Mouse (Mus musculus) heart, embryonic 14.5 days (tissue): ENCODE results near the gene Bhlhe41. TPM values are rescaled to one million over a fixed set of nuclear protein-coding genes. Genes with fewer than 3 reads are reported as not detected.

Experiments used
- ATAC-seq: fragments of 200-750 bp; cut with Nextera tagmentation; 2 replicates; pipeline ENCODE4 v1.8.0; 2017; ENCODE audit warnings: low read depth, moderate TSS enrichment; ENCODE audit not compliant: insufficient number of reproducible peaks, insufficient read depth, low FRiP score
- H3K27ac ChIP-seq, 2 experiments: fragments of 200-500 bp in 1 of 2; fragments of 300-500 bp in 1 of 2; sonication (generic) in 1 of 2; replicated peaks in 1 of 2; 2 replicates each; pipeline ENCODE4 v1.5.1; 2012 to 2014; ENCODE audit warnings: low read depth in 2 of 2, low read length in 2 of 2, control low read depth in 1 of 2, mild to moderate bottlenecking in 1 of 2, mixed read lengths in 1 of 2; ENCODE audit not compliant: control insufficient read depth in 1 of 2, insufficient read depth in 1 of 2
- H3K27me3 ChIP-seq: fragments of 300-500 bp; sonication (generic); 2 replicates; pipeline ENCODE4 v1.6.1; 2014; ENCODE audit warnings: mild to moderate bottlenecking, low read length, control low read depth; ENCODE audit not compliant: control insufficient read depth, insufficient read depth
- H3K36me3 ChIP-seq: fragments of 300-500 bp; sonication (generic); 2 replicates; pipeline ENCODE4 v1.6.1; 2014; ENCODE audit warnings: mild to moderate bottlenecking, control low read depth, low read length, mixed read lengths; ENCODE audit not compliant: control insufficient read depth, insufficient read depth
- H3K4me1 ChIP-seq, 2 experiments: fragments of 200-500 bp in 1 of 2; fragments of 300-500 bp in 1 of 2; sonication (generic) in 1 of 2; 2 replicates each; pipeline ENCODE4 v1.6.1; 2012 to 2014; ENCODE audit warnings: low read length in 2 of 2, control low read depth in 1 of 2, mixed read lengths in 1 of 2; ENCODE audit not compliant: control insufficient read depth in 2 of 2, insufficient read depth in 2 of 2
- H3K4me2 ChIP-seq: fragments of 300-500 bp; sonication (generic); 2 replicates; pipeline ENCODE4 v1.6.1; 2014; ENCODE audit warnings: mild to moderate bottlenecking, low read length
- H3K4me3 ChIP-seq, 2 experiments: fragments of 200-500 bp in 1 of 2; fragments of 300-500 bp in 1 of 2; sonication (generic) in 1 of 2; 2 replicates each; pipeline ENCODE4 v1.5.1; 2012 to 2014; ENCODE audit warnings: low read length in 2 of 2, mild to moderate bottlenecking in 2 of 2, control low read depth in 1 of 2, low read depth in 1 of 2, moderate library complexity in 1 of 2; ENCODE audit not compliant: control insufficient read depth in 1 of 2, insufficient read depth in 1 of 2
- H3K9ac ChIP-seq: fragments of 300-500 bp; sonication (generic); 2 replicates; pipeline ENCODE4 v1.6.1; 2014; ENCODE audit warnings: mild to moderate bottlenecking, low read length
- H3K9me3 ChIP-seq: fragments of 300-500 bp; sonication (generic); 2 replicates; pipeline ENCODE4 v1.6.1; 2016; ENCODE audit warnings: low read length, control low read depth; ENCODE audit not compliant: control insufficient read depth
- WGBS: fragments of 180-500 bp; shearing (Covaris S2); extraction: QIAGEN DNeasy Blood & Tissue Kit; methylation state at CpG from one replicate; pipeline ENCODE4 v1.1.7; 2014; 5-methylcytosine and 5-hydroxymethylcytosine counted together
- polyA plus RNA-seq: library from polyadenylated mRNA; unstranded; fragments of >200 nt; fragmentation: Nextera tagmentation; extraction: Ambion mirVana; gene quantifications from 2 replicates; pipeline ENCODE4 v1.2.1, GENCODE M21; 2014

Gene Bhlhe41
- polyA plus RNA-seq, 1 experiment from 2014 or later, result 8.6 TPM

DNA sequence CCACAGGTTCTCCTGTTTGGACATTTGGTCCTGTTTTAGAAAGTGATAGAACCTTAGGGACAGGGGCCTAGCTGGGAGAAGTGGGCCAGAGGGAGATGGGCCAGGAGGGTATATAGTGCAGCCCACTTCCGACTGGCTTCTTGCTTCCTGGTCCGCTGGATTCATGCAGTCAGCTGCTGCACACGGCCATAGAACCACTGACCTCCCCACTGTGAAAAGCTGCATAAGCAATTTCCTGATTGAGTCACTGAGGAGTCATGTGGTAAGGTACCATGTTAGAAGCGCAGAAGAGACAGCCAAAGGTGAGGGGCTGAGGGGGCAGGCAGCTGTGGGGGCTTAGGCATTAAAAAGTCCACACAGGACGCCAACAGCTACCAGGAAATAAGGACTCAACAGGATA lies 43.1 kb downstream of the Bhlhe41 start:
- Histone ChIP-seq H3K27ac (no peak overlapping the region), H3K36me3 (peaks cover 52% of the 10 kb centered on the region), H3K4me3 (no peak overlapping the region), H3K9ac (no peak overlapping the region), H3K4me2 (no peak overlapping the region), H3K9me3 (peaks cover 6% of the 10 kb centered on the region; the same call in 1 of the 2 replicates), H3K27me3 (no peaks in the 10 kb centered on the region), H3K4me1 (peaks cover 2 to 7% of the 10 kb centered on the region in 2 experiments; a peak in 2 of 4 replicates)
- no peak for ATAC-seq
- 69% methylated on average over 5 of the region's 5 CpGs for WGBS

DNA sequence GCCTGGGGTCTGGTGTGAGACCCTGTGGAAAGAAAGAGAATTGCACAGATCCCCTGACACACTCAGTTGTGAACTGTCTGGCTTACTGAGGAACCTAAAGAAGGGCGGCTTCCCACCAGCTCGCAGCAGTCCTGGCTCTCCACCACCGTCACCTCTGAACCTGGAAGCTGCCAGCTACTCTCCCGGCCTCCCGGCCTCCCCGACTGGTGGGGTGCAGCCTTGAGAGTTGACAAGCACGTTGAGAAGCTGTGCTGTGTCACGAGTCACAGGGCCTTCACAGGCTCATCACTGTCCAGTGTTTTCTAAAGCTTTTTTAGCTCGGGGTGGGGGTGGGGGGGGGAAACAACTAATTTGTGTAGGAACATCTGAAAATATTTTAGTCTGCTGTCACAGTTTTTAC lies 46.2 kb downstream of the Bhlhe41 start:
- Histone ChIP-seq H3K4me1 (peaks cover 7 to 13% of the 10 kb centered on the region in 2 experiments; a peak in 2 of 4 replicates), H3K27ac (no peak overlapping the region), H3K36me3 (peaks cover 63% of the 10 kb centered on the region), H3K4me2 (no peak overlapping the region), H3K4me3 (no peak overlapping the region), H3K27me3 (no peaks in the 10 kb centered on the region), H3K9me3 (no peaks in the 10 kb centered on the region), H3K9ac (no peak overlapping the region)
- no peak for ATAC-seq
- whole genome bisulfite sequencing, result 62% methylated on average over 9 of the region's 9 CpGs

DNA sequence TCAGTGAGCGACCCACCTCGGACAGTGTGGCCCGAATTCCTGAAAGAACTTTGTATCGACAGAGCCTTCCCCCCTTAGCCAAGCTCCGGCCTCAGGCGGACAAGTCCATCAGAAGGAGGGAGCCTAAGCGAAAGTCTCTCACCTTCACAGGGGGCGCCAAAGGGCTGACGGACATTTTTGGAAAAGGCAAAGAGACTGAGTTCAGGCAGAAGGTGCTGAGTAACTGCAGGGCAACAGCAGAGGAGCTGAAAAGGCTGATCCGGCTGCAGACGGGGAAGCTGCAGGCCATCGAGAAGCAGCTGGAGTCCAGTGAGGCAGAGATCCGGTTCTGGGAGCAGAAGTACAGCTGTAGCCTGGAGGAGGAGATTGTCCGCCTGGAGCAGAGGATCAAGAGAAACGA lies 50.2 kb downstream of the Bhlhe41 start:
- Histone ChIP-seq H3K36me3 (peaks cover 79% of the 10 kb centered on the region), H3K9ac (peak overlapping the region; percentile 1; the same call in 1 of the 2 replicates), H3K4me2 (no peak overlapping the region), H3K27ac (no peak overlapping the region), H3K4me1 (peaks cover 7% of the 10 kb centered on the region in 2 experiments; a peak in 3 of 4 replicates), H3K4me3 (no peak overlapping the region), H3K9me3 (no peaks in the 10 kb centered on the region), H3K27me3 (no peaks in the 10 kb centered on the region)
- WGBS, result 28% methylated on average over 15 of the region's 15 CpGs
- no peak for ATAC-seq

DNA sequence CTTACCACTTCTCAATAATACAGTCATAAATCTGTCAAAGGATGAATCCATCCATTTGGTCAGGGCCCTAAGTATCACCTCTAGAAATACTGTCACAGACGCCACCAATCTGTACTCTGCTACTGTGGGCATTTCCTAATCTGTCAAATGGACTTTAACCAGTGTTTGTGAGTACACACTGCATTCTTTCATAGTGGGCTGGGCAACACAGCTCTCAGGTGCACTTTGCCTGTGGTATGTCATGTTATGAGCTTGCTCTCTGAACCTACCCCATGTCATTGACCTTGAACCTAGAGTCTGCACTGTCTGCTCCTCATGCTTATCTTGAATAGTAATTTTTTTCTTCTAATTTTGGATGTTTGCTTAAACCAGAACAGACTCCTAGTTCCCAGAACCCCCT lies 54.2 kb downstream of the Bhlhe41 start:
- Histone ChIP-seq H3K27ac (no peak overlapping the region), H3K27me3 (no peaks in the 10 kb centered on the region), H3K4me2 (no peak overlapping the region), H3K9ac (no peak overlapping the region), H3K4me1 (peaks cover 19 to 31% of the 10 kb centered on the region in 2 experiments), H3K4me3 (no peak overlapping the region), H3K36me3 (peaks cover 56% of the 10 kb centered on the region), H3K9me3 (no peaks in the 10 kb centered on the region)
- WGBS, result 91% methylated on average over 1 of the region's 1 CpGs
- no peak for ATAC-seq

DNA sequence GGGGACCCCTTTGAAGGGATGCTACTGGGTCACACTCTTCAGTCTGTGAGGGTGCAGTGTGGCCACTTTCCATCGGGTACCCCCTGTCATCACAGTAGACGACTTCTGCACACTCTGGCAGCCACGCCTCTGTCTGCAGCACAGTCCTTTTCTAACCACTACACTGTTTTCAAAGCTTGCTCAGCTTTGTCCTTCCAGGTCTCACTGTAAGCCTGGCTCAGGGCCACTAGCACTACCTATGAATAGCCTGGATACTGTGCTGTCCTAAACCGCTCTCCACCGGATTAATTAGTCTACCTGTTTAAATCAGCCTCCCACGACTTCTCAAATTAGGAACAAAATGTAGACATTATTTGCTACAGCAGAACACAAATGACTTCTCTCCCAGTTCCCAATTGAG lies 55.3 kb downstream of the Bhlhe41 start:
- Histone ChIP-seq H3K4me2 (no peak overlapping the region), H3K27ac (peak overlapping the region; percentile 12 to 31; a peak in 2 of 4 replicates), H3K27me3 (no peaks in the 10 kb centered on the region), H3K4me1 (peaks cover 17 to 30% of the 10 kb centered on the region in 2 experiments), H3K4me3 (no peak overlapping the region), H3K9me3 (no peaks in the 10 kb centered on the region), H3K36me3 (peaks cover 45% of the 10 kb centered on the region), H3K9ac (no peak overlapping the region)
- 67% methylated on average over 6 of the region's 6 CpGs for WGBS
- peak; percentile 49; the same call in 1 of the 2 replicates for ATAC-seq

DNA sequence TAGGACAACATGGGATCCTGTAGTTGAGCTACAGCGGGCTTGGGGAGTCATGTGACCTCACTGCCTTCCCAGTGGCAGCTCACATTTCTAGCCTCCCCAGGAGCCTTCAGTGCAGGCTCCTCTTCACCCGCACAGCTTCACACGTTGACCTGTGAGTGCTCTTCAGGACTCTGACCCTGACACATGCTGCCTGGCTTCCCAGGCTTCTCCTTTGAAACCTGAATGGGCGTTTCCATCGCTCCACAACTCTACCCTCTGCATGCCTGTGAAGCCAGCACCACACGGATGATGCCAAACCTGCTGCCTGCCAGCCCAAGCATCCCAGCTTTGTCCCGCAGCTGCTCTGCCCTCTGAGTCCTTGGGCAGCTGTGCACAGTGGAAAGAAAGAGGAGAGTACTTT lies 55.8 kb downstream of the Bhlhe41 start:
- no peaks in the 10 kb centered on the region for H3K9me3 ChIP-seq
- H3K27ac ChIP-seq, result peak overlapping the region; percentile 12 to 31; a peak in 3 of 4 replicates
- WGBS, result 76% methylated on average over 7 of the region's 7 CpGs
- no peak overlapping the region for H3K4me2 ChIP-seq
- H3K9ac ChIP-seq, result no peak overlapping the region
- no peaks in the 10 kb centered on the region for H3K27me3 ChIP-seq
- peaks cover 44% of the 10 kb centered on the region for H3K36me3 ChIP-seq
- no peak for ATAC-seq
- peaks cover 16 to 30% of the 10 kb centered on the region in 2 experiments for H3K4me1 ChIP-seq
- H3K4me3 ChIP-seq, result no peak overlapping the region

Other genes starting within 250 kb of the Bhlhe41 start
- 0.26 and 0.50 TPM in 2 replicates for gene Tuba3b, start 249.8 kb downstream of the Bhlhe41 start, polyA plus RNA-seq
- gene Rassf8, start 118.8 kb downstream of the Bhlhe41 start, polyA plus RNA-seq, result 12.7 and 15.7 TPM in 2 replicates
- 51.7 and 66.4 TPM in 2 replicates for gene Sspn, start 66.1 kb upstream of the Bhlhe41 start, polyA plus RNA-seq